Mouse (Mus musculus) G1E (cell line): ENCODE data around the gene Esrrb. TPM values are rescaled to one million over a fixed set of nuclear protein-coding genes. Genes with fewer than 3 reads are reported as not detected.

Experiments
- ATAC-seq: 2 replicates; pipeline ENCODE4 v1.8.0; 2016; ENCODE audit warnings: mild to moderate bottlenecking; ENCODE audit not compliant: insufficient number of reproducible peaks, poor library complexity, low FRiP score, severe bottlenecking; ENCODE audit errors: extremely low read depth
- DNase-seq: peaks from one replicate; pipeline ENCODE4 v3.0.0; 2012; ENCODE audit warnings: low spot score
- H3K27me3 ChIP-seq: 2 replicates; pipeline ENCODE4 v1.6.1; 2012; ENCODE audit warnings: mild to moderate bottlenecking, low read length, inconsistent platforms; ENCODE audit not compliant: insufficient read depth
- H3K36me3 ChIP-seq: replicated peaks from 2 replicates; pipeline ENCODE3; 2012; ENCODE audit warnings: mild to moderate bottlenecking, inconsistent platforms
- H3K4me1 ChIP-seq: 2 replicates; pipeline ENCODE4 v1.6.1; 2012; ENCODE audit warnings: low read depth, low read length, inconsistent platforms, mixed read lengths; ENCODE audit not compliant: insufficient read depth
- H3K4me3 ChIP-seq: 2 replicates; pipeline ENCODE4 v1.5.1; 2012; ENCODE audit warnings: low read depth, mild to moderate bottlenecking, inconsistent platforms, low read length, moderate library complexity, mixed read lengths
- H3K9me3 ChIP-seq: replicated peaks from 2 replicates; pipeline ENCODE4 v1.6.1; 2012; ENCODE audit warnings: inconsistent platforms
- CTCF ChIP-seq: IDR thresholded peaks from 2 replicates; pipeline ENCODE4 v1.5.1; 2012; ENCODE audit warnings: low read depth, low read length, inconsistent platforms, mixed read lengths
- GATA1 ChIP-seq: IDR thresholded peaks from 2 replicates; pipeline ENCODE4 v1.6.1; 2012; ENCODE audit warnings: borderline replicate concordance, low read length, inconsistent platforms, mixed read lengths
- GATA2 ChIP-seq: IDR thresholded peaks from 2 replicates; pipeline ENCODE4 v1.6.1; 2012; ENCODE audit warnings: low read depth, low read length, inconsistent platforms, borderline replicate concordance
- POLR2AphosphoS5 ChIP-seq: IDR thresholded peaks from 2 replicates; pipeline ENCODE4 v1.6.1; 2012; ENCODE audit warnings: low read depth, low read length, inconsistent platforms; ENCODE audit not compliant: insufficient replicate concordance
- TAL1 ChIP-seq: conservative IDR thresholded peaks from 2 replicates; pipeline ENCODE4 v1.6.1; 2012; ENCODE audit warnings: low read depth, low read length, inconsistent platforms, mixed read lengths
- polyA plus RNA-seq: library from polyadenylated mRNA; stranded (reverse); fragments of >175 nt; gene quantifications from 2 replicates; pipeline ENCODE4 v1.2.3, GENCODE M21; 2012
- total RNA-seq, 2 experiments: library from RNA; stranded (forward) in 1 of 2; stranded (reverse) in 1 of 2; fragments of 200-1000 nt in 1 of 2; fragments of >200 nt in 1 of 2; fragmentation: Nextera tagmentation in 1 of 2; gene quantifications; 2 replicates each; pipeline ENCODE4 v1.2.3; 2014 to 2017

Gene Esrrb
- total and polyA plus RNA-seq, 3 experiments: 0.11 TPM; not detected in 2

DNA sequence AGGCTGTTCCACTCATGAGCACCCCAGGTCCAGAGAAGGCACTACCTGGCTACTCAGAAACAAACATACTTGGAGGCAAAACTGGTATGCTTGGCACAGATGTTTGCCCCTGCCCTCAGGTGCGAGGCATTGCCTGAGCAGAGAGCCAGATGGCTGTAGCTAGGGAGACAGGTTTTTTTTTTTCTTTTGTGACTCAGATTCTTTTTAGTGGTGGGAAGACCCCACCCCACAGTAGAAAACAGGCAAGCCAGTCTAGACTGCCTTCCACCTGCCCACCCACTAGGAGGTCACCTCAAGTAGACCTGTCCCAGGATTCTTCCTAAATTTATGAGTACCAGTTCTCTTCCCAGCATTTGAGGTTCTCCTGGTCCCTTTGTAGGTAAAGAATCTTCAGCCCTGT lies 103.5 kb downstream of the Esrrb start:
- peaks cover 5% of the 10 kb centered on the region for H3K27me3 ChIP-seq
- H3K4me1 ChIP-seq: no peaks in the 10 kb centered on the region
- ATAC-seq (no peak), DNase-seq (no peak)
- TF ChIP-seq POLR2AphosphoS5 (no peak), GATA2 (no peak), CTCF (no peak), TAL1 (no peak), GATA1 (no peak)
- H3K4me3 ChIP-seq: no peak overlapping the region
- H3K9me3 ChIP-seq: no peaks in the 10 kb centered on the region
- no peaks in the 10 kb centered on the region for H3K36me3 ChIP-seq

DNA sequence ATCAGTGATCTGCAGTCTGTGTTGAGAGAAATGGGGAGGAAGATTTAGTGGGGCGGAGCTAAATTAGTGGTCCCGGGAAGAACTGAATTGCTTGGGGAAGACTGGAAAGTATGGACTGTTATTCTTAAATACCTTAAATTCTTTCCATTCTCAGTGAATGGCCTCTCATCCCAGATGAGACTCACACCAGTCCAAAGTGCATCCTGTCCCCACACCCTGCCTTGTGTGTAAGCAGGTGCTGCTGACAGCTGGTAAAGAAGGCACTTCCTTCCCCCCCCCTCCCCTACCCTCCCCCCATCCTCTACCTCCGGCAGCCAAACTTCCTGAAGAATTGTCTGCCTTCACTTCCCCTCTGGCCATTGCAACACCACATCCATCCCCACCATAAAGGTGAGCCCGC lies 105.3 kb downstream of the Esrrb start:
- Histone ChIP-seq H3K36me3 (no peaks in the 10 kb centered on the region), H3K9me3 (no peaks in the 10 kb centered on the region), H3K4me3 (no peak overlapping the region), H3K27me3 (peaks cover 11% of the 10 kb centered on the region), H3K4me1 (no peaks in the 10 kb centered on the region; the same call in 1 of the 2 replicates)
- DNase-seq (no peak), ATAC-seq (no peak)
- TF ChIP-seq POLR2AphosphoS5 (no peak), TAL1 (no peak), GATA1 (no peak), GATA2 (no peak), CTCF (no peak)

DNA sequence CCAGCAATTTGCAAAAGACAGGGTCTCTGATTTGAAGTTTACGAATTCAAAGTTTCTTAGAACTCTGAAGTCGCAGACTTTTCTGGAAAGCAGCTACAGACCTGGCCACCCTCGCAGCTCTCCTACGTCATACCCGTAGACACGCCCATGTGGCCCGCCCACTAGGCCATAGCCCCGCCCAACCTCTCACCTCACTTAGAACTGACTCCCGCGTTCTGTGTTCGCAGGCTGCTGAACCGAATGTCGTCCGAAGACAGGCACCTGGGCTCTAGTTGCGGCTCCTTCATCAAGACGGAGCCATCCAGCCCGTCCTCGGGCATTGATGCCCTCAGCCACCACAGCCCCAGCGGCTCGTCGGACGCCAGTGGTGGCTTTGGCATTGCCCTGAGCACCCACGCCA lies 109.0 kb downstream of the Esrrb start:
- Histone ChIP-seq H3K9me3 (no peaks in the 10 kb centered on the region), H3K36me3 (no peaks in the 10 kb centered on the region), H3K27me3 (peaks cover 21% of the 10 kb centered on the region), H3K4me3 (no peak overlapping the region), H3K4me1 (no peaks in the 10 kb centered on the region; the same call in 1 of the 2 replicates)
- no peak for TF ChIP-seq GATA2
- TF ChIP-seq CTCF: no peak
- no peak for TF ChIP-seq GATA1
- TF ChIP-seq TAL1: no peak
- no peak for TF ChIP-seq POLR2AphosphoS5
- ATAC-seq (no peak), DNase-seq (no peak)

DNA sequence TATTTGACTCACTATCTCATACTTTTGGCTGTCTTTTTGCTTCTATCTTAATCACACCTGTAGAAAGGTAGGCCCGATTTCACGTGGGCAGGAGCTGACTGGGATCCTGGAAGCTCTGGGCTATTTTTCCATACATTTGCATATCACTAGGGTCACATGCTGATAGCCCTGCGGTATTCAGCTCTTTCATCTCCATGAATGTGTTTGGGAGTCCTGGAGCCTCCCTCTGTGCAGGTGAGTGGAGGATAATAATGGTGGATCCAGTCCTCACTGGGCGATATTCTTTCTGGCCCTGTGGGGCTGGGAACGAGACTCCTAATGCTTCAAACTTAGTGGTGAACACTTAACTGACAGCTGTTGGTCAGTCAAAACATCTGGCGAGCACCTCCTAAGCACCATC lies 110.0 kb downstream of the Esrrb start:
- DNase-seq (no peak), ATAC-seq (no peak)
- no peaks in the 10 kb centered on the region for H3K36me3 ChIP-seq
- H3K9me3 ChIP-seq: no peaks in the 10 kb centered on the region
- TF ChIP-seq CTCF (no peak), GATA1 (no peak), TAL1 (no peak), GATA2 (no peak), POLR2AphosphoS5 (no peak)
- peaks cover 23% of the 10 kb centered on the region for H3K27me3 ChIP-seq
- no peak overlapping the region for H3K4me3 ChIP-seq
- no peaks in the 10 kb centered on the region; the same call in 1 of the 2 replicates for H3K4me1 ChIP-seq

DNA sequence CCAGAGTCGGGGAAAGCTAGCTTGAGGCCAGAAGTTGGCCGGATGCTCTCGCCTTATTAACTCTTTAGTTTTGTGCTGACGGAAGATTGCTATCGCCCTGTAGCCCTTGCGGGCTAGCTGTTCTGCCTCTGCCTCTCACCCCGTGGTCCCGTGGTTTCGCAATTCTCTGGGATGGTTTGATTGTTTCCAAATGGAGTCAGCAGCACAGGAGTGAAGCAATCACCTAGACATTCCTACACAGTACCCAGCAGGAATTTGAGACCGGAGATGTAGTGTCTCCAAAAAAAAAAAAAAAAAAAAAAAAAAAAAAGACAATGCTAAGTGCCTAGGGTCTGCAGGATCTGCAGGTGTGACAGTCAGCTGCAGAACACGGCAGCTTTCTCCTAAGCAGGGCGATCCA lies 112.7 kb downstream of the Esrrb start:
- no peaks in the 10 kb centered on the region; the same call in 1 of the 2 replicates for H3K4me1 ChIP-seq
- no peaks in the 10 kb centered on the region for H3K36me3 ChIP-seq
- no peaks in the 10 kb centered on the region for H3K9me3 ChIP-seq
- no peak for TF ChIP-seq GATA1
- no peak for TF ChIP-seq CTCF
- no peak for TF ChIP-seq POLR2AphosphoS5
- no peak for TF ChIP-seq TAL1
- TF ChIP-seq GATA2: no peak
- DNase-seq: no peak
- ATAC-seq: no peak
- peaks cover 21% of the 10 kb centered on the region for H3K27me3 ChIP-seq
- no peak overlapping the region for H3K4me3 ChIP-seq

DNA sequence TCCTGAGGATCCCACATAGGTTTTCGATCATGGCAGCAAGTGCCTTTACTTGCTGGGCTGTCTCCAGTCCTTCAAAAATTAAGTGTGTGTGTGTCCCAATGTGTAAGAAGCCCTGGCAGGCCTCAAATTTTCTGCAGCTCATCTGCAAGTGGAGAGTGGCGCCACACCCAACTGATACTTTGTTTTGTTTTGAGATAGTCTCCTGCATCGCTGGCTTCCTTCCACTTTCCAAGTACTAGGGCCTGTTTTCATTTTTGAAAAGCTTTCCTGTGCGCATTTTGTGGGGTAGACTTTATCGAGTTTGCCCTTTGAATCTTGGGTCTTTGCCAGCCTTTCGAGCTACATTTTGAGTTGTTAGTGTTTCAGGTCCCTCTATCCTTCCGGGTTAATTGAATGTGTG lies 115.1 kb downstream of the Esrrb start:
- ATAC-seq: no peak
- no peak overlapping the region for H3K4me3 ChIP-seq

DNA sequence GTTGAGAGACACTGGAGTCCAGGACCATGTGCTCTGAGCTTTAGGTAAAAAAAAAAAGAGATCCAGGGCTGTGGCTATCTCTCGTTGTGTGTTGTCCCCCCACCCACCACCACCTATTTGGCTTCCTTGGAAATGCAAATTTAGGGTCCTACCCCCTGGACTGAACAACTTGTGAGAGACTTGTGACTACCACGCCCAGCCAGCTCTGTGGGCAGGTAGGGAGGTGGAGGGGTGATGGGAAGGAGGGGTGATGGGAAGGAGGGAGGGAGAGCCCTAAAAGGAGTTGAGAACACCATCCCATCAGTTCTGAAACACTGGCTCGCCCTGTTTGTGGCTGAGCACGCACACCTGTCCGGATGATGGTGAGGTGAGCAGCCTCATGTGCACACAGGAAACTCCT lies 118.0 kb downstream of the Esrrb start:
- TF ChIP-seq POLR2AphosphoS5 (no peak), TAL1 (no peak), CTCF (no peak), GATA1 (no peak), GATA2 (no peak)
- Histone ChIP-seq H3K27me3 (peaks cover 18% of the 10 kb centered on the region), H3K9me3 (no peaks in the 10 kb centered on the region), H3K4me1 (no peaks in the 10 kb centered on the region; the same call in 1 of the 2 replicates), H3K36me3 (no peaks in the 10 kb centered on the region), H3K4me3 (no peak overlapping the region)
- DNase-seq: no peak
- no peak for ATAC-seq

More for the DNA sequence above, 115.1 kb downstream of the Esrrb start:
- Histone ChIP-seq H3K27me3 (peaks cover 15% of the 10 kb centered on the region), H3K4me1 (no peaks in the 10 kb centered on the region), H3K9me3 (no peaks in the 10 kb centered on the region), H3K36me3 (no peaks in the 10 kb centered on the region)
- no peak for DNase-seq
- no peak for TF ChIP-seq GATA1
